Mouse (Mus musculus): ENCODE results near the gene Rps6kl1. TPM values are rescaled to one million over a fixed set of nuclear protein-coding genes. Genes with fewer than 3 reads are reported as not detected.

The Rps6kl1 gene
- total and polyA plus RNA-seq, 3 experiments: 0.03 to 0.11 TPM; not detected in 1

- DNase-seq (ENCODE audit: low spot score) (no peak), ATAC-seq (ENCODE audit: extremely low read depth, insufficient number of reproducible peaks, low FRiP score, poor library complexity, severe bottlenecking) (no peak)
- H3K27me3 ChIP-seq (ENCODE audit: insufficient read depth, low read length): no peaks in the 10 kb centered on the region
- no peak for TF ChIP-seq TAL1 (conservative IDR thresholded peaks at IDR 0.05; ENCODE audit: low read depth, low read length)
- no peak for TF ChIP-seq GATA2 (IDR thresholded peaks at IDR 0.05; ENCODE audit: borderline replicate concordance, low read depth, low read length)
- TF ChIP-seq GATA1 (IDR thresholded peaks at IDR 0.05; ENCODE audit: borderline replicate concordance, low read length): no peak
- no peak for TF ChIP-seq POLR2AphosphoS5 (IDR thresholded peaks at IDR 0.05; ENCODE audit: insufficient replicate concordance, low read depth, low read length)
- no peaks in the 10 kb centered on the region for H3K9me3 ChIP-seq (replicated peaks)
- H3K4me1 ChIP-seq (ENCODE audit: insufficient read depth, low read depth, low read length): peaks cover 7% of the 10 kb centered on the region
- H3K36me3 ChIP-seq (replicated peaks): peaks cover 44% of the 10 kb centered on the region
- no peak overlapping the region for H3K4me3 ChIP-seq (ENCODE audit: low read depth, low read length)
Observed at GRCm38 (mm10) chr12:85101521-85102106, 49.5 kb downstream of the Rps6kl1 start.

- Histone ChIP-seq H3K4me1 (ENCODE audit: insufficient read depth, low read depth, low read length) (peaks cover 7% of the 10 kb centered on the region), H3K9me3 (replicated peaks) (no peaks in the 10 kb centered on the region), H3K4me3 (ENCODE audit: low read depth, low read length) (no peak overlapping the region), H3K36me3 (replicated peaks) (peaks cover 38% of the 10 kb centered on the region), H3K27me3 (ENCODE audit: insufficient read depth, low read length) (no peaks in the 10 kb centered on the region)
- ATAC-seq (ENCODE audit: extremely low read depth, insufficient number of reproducible peaks, low FRiP score, poor library complexity, severe bottlenecking): no peak
- TF ChIP-seq GATA1 (IDR thresholded peaks at IDR 0.05; ENCODE audit: borderline replicate concordance, low read length) (no peak), CTCF (IDR thresholded peaks at IDR 0.05; ENCODE audit: low read depth, low read length) (no peak), TAL1 (conservative IDR thresholded peaks at IDR 0.05; ENCODE audit: low read depth, low read length) (no peak), GATA2 (IDR thresholded peaks at IDR 0.05; ENCODE audit: borderline replicate concordance, low read depth, low read length) (no peak), POLR2AphosphoS5 (IDR thresholded peaks at IDR 0.05; ENCODE audit: insufficient replicate concordance, low read depth, low read length) (no peak)
- DNase-seq (ENCODE audit: low spot score): no peak
Observed at GRCm38 (mm10) chr12:85101001-85101400, 50.1 kb downstream of the Rps6kl1 start.

- H3K36me3 ChIP-seq (replicated peaks): peaks cover 37% of the 10 kb centered on the region
- no peak overlapping the region for H3K4me3 ChIP-seq (ENCODE audit: low read depth, low read length)
- no peaks in the 10 kb centered on the region for H3K9me3 ChIP-seq (replicated peaks)
- H3K27me3 ChIP-seq (ENCODE audit: insufficient read depth, low read length): no peaks in the 10 kb centered on the region
- peaks cover 32% of the 10 kb centered on the region for H3K4me1 ChIP-seq (ENCODE audit: insufficient read depth, low read depth, low read length)
- TF ChIP-seq CTCF (IDR thresholded peaks at IDR 0.05; ENCODE audit: low read depth, low read length) (no peak), GATA2 (IDR thresholded peaks at IDR 0.05; ENCODE audit: borderline replicate concordance, low read depth, low read length) (no peak)
- ATAC-seq (ENCODE audit: extremely low read depth, insufficient number of reproducible peaks, low FRiP score, poor library complexity, severe bottlenecking): no peak
- DNase-seq (ENCODE audit: low spot score): no peak
Observed at GRCm38 (mm10) chr12:85095859-85096258, 55.2 kb downstream of the Rps6kl1 start.

- Histone ChIP-seq H3K27me3 (ENCODE audit: insufficient read depth, low read length) (no peaks in the 10 kb centered on the region), H3K36me3 (replicated peaks) (peaks cover 42% of the 10 kb centered on the region), H3K4me1 (ENCODE audit: insufficient read depth, low read depth, low read length) (peaks cover 39% of the 10 kb centered on the region), H3K9me3 (replicated peaks) (no peaks in the 10 kb centered on the region), H3K4me3 (ENCODE audit: low read depth, low read length) (no peak overlapping the region)
- DNase-seq (ENCODE audit: low spot score) (no peak), ATAC-seq (ENCODE audit: extremely low read depth, insufficient number of reproducible peaks, low FRiP score, poor library complexity, severe bottlenecking) (no peak)
- TF ChIP-seq GATA1 (IDR thresholded peaks at IDR 0.05; ENCODE audit: borderline replicate concordance, low read length) (no peak), POLR2AphosphoS5 (IDR thresholded peaks at IDR 0.05; ENCODE audit: insufficient replicate concordance, low read depth, low read length) (no peak), CTCF (IDR thresholded peaks at IDR 0.05; ENCODE audit: low read depth, low read length) (no peak), TAL1 (conservative IDR thresholded peaks at IDR 0.05; ENCODE audit: low read depth, low read length) (no peak), GATA2 (IDR thresholded peaks at IDR 0.05; ENCODE audit: borderline replicate concordance, low read depth, low read length) (no peak)
Observed at GRCm38 (mm10) chr12:85095146-85095545, 55.9 kb downstream of the Rps6kl1 start.

- H3K27me3 ChIP-seq (ENCODE audit: insufficient read depth, low read length): no peaks in the 10 kb centered on the region
- peaks cover 41% of the 10 kb centered on the region for H3K4me1 ChIP-seq (ENCODE audit: insufficient read depth, low read depth, low read length)
- H3K36me3 ChIP-seq (replicated peaks): peaks cover 44% of the 10 kb centered on the region
- DNase-seq (ENCODE audit: low spot score) (no peak), ATAC-seq (ENCODE audit: extremely low read depth, insufficient number of reproducible peaks, low FRiP score, poor library complexity, severe bottlenecking) (no peak)
- TF ChIP-seq CTCF (IDR thresholded peaks at IDR 0.05; ENCODE audit: low read depth, low read length) (no peak), GATA1 (IDR thresholded peaks at IDR 0.05; ENCODE audit: borderline replicate concordance, low read length) (no peak), POLR2AphosphoS5 (IDR thresholded peaks at IDR 0.05; ENCODE audit: insufficient replicate concordance, low read depth, low read length) (no peak), GATA2 (IDR thresholded peaks at IDR 0.05; ENCODE audit: borderline replicate concordance, low read depth, low read length) (no peak), TAL1 (conservative IDR thresholded peaks at IDR 0.05; ENCODE audit: low read depth, low read length) (no peak)
- H3K9me3 ChIP-seq (replicated peaks): no peaks in the 10 kb centered on the region
- no peak overlapping the region for H3K4me3 ChIP-seq (ENCODE audit: low read depth, low read length)
Observed at GRCm38 (mm10) chr12:85094706-85095105, 56.4 kb downstream of the Rps6kl1 start.

- TF ChIP-seq CTCF (IDR thresholded peaks at IDR 0.05; ENCODE audit: low read depth, low read length) (no peak), POLR2AphosphoS5 (IDR thresholded peaks at IDR 0.05; ENCODE audit: insufficient replicate concordance, low read depth, low read length) (no peak), GATA2 (IDR thresholded peaks at IDR 0.05; ENCODE audit: borderline replicate concordance, low read depth, low read length) (no peak), TAL1 (conservative IDR thresholded peaks at IDR 0.05; ENCODE audit: low read depth, low read length) (no peak), GATA1 (IDR thresholded peaks at IDR 0.05; ENCODE audit: borderline replicate concordance, low read length) (no peak)
- peaks cover 44% of the 10 kb centered on the region for H3K4me1 ChIP-seq (ENCODE audit: insufficient read depth, low read depth, low read length)
- peaks cover 3% of the 10 kb centered on the region; the same call in 1 of the 2 replicates for H3K9me3 ChIP-seq (replicated peaks)
- ATAC-seq (ENCODE audit: extremely low read depth, insufficient number of reproducible peaks, low FRiP score, poor library complexity, severe bottlenecking) (peak; percentile 41), DNase-seq (ENCODE audit: low spot score) (peak; percentile 63)
- no peaks in the 10 kb centered on the region for H3K27me3 ChIP-seq (ENCODE audit: insufficient read depth, low read length)
- no peak overlapping the region for H3K4me3 ChIP-seq (ENCODE audit: low read depth, low read length)
- H3K36me3 ChIP-seq (replicated peaks): peaks cover 51% of the 10 kb centered on the region
Observed at GRCm38 (mm10) chr12:85094010-85094409, 57.1 kb downstream of the Rps6kl1 start.
